Mouse (Mus musculus) frontal cortex, postnatal 10 days (tissue): ENCODE results near the gene Pigr.
A peak's percentile ranks its signal among the peaks of the same experiment; 100 is the strongest.

Experiments
- DNase-seq, 2 experiments: peaks; one replicate each; pipeline ENCODE4 v3.0.0; 2022; ENCODE audit warnings: low spot score in 2 of 2, mixed read lengths in 1 of 2

Gene Pigr

GRCm38 (mm10) chr1:130826448-130826847 is at the start of gene Pigr:
Gene Pigr (plus strand): TSS chr1:130826684.
- no peak for DNase-seq

DNA sequence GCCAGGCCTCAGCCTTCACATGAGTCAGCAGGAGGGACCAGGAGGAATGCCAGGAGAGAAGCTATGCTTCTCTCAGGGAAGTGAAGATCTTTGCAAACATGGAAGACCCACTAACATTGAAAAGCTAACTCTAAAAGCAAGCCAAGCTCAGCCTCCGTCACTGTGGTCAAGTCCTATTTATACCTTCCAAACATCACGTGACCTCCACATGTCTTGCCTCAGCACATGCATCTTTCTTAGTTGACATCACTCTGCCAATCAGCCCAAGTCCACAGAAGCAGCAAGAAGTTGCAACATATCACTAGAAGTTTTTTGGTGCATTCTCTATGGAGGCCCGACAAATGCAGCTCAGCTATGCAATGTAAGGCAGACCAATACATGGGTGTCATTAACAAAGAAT is 46.6 kb upstream of the Pigr start:
- DNase-seq, result no peak

- no peak for DNase-seq
Measured at GRCm38 (mm10) chr1:130784054-130784453, 42.4 kb upstream of the Pigr start.

GRCm38 (mm10) chr1:130787001-130787400 is 39.5 kb upstream of the Pigr start:
- DNase-seq, result no peak

DNA sequence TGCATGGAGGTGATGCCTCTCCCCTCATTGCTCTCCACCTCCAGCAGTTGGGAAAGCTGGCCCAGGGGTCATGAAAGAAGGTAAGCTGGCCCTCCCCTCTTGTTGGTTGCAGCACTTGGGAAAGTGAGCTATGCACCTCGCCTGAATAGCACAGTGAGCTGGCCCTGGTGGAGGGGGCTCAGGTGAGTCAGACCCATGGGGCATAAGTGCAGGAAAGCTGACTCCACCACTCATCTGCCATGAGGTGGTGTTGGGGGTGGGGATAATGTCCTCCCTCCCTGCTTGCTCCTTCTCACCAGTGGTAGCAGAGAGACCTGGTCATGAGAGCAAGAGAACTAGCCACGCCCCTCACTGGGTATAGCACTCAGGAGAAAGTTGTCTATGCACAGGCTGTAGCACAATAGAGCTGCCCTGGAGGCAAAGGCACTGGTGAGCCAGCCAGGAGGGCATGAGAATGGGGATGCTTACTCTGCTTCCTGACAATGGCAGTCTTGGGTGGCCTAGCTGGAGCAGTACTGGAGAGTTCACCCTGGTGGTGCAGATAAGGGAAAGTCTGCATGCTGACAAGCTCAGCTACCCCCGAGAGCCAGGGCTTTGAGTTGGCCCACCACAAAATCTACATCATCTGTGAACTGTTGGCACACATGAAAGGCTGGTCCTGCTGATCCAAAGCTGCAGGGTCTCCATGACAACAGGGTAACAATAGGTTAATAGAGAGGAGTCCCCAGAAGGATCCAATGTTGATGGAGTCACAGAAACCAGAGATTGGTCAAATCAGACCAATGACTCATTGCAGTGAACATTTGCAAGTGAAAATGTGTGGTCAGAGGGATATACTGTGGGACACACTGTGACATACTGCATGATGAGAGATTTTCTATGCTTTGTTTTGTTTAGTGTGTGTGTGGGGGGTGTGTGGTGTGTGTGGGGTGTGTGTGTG is 36.7 kb upstream of the Pigr start:
- no peak for DNase-seq

GRCm38 (mm10) chr1:130795331-130795730 is 31.2 kb upstream of the Pigr start:
- DNase-seq, result no peak

DNA sequence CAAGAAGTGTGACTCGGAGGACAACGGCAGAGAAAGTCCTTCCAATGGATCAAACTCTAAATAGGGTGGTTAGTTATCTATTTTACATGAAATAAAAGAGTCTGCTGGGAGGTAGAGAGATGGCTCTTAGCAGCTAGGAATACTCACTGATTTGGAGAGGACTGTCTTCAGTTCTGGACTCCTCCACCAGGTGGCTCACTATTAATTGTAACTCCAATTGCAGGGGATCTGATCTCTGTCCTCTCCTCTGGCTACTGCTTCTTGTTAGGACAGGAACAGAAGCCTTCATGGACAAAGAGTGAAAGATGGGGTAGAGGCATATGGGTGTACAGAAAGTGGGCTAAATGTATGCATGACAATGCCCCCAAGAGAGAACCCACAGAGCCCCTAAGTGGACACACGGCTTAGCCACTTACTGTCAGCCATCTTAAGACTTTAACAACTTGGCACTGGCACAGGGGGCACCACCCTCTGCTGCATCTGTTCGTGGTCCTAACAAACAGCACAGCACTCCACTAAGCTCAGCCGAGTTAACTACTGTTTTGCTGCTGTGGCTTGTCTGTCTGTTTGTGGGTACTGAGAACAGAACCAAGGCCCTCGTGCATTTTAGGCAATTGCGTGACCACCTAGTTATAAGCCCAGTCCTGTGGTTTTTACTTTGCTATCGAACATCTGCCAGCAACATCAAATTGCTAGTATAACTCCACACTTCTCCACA is 29.4 kb upstream of the Pigr start:
- DNase-seq, result peak in 1 of 2 experiments; percentile 26

GRCm38 (mm10) chr1:130798037-130798436 is 28.4 kb upstream of the Pigr start:
- DNase-seq, result no peak

- DNase-seq, result no peak
Measured at GRCm38 (mm10) chr1:130798551-130798950, 27.9 kb upstream of the Pigr start.

DNA sequence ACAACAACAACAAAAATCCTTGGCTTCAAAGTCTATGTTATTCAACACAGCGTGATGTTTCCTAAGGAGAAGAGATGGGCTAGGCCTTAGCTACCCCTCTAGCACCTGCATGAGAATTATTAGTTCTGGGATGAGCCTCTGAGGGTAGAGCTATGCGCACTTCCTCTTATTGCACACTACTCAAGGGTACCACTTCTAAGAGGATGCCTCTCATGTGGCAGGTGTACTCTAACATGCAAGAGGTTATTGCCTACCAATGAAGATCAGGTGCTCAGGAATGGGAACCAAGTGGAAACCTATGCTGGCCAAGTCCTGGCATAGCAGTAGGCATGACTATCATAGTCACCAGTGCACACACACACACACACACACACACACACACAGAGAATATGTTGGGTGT is 27.1 kb upstream of the Pigr start:
- no peak for DNase-seq

DNA sequence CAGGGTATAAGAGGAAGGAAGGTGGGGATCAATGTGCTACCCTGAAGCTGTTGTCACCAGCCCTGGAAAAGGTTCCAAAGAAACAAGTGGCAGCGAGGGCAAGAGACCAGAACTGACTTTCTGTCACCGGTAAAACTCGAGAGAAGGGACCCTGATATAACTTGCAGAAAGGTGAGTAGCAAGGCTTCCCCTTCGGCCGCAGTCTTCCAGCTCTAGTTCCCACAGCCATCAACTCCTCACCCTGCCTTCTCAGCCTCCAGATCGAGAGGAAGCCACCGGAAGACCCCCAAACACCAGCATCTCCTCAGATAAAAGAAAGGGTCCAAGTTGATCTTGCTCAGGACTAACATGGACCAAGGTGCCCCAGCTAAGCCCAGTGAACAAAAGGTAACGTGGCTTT is 25.9 kb upstream of the Pigr start, which contains the start of gene Fcamr:
TSS of gene Fcamr (plus strand) at position 301 of the 400 bp plus-strand sequence.
- no peak for DNase-seq

DNA sequence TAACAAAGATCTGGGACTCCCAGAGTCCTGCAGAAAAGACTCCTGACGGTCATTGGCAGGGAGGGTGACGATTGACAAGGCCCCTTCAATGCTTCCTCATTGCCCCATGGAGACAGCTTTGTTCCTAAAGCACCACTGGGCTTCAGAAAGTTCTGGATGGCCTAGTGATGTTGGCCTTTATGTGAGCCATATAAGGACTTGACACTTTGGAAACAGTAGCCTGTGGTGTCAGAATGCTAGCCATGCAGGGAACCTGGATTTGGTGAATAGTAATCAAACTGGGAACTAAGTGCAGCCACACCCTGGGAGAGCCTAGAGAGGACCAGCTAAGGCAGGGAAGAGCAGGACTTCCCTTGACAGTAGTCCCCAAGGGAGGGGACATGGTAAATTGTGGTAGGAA is 25.0 kb upstream of the Pigr start:
- no peak for DNase-seq

GRCm38 (mm10) chr1:130802976-130803375 is 23.5 kb upstream of the Pigr start:
- no peak for DNase-seq

- DNase-seq, result no peak
Measured at GRCm38 (mm10) chr1:130804279-130804678, 22.2 kb upstream of the Pigr start.

- no peak for DNase-seq
Measured at GRCm38 (mm10) chr1:130810906-130811305, 15.6 kb upstream of the Pigr start.

DNA sequence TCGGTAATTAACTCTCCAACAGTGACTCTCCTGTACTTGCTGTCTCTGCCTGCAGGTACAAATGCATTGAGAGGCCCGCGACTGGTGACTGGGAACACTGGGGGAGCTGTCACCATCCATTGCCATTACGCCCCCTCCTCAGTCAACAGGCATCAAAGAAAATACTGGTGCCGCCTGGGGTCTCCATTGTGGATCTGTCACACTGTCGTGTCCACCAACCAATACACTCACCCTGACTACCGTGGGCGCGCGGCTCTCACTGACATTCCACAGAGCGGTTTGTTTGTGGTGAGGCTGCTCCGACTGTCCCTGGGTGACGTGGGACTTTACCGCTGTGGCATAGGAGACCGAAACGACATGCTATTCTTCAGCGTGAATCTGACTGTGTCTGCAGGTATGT is 15.2 kb upstream of the Pigr start:
- no peak for DNase-seq

- DNase-seq, result no peak
Measured at GRCm38 (mm10) chr1:130819737-130820136, 6.7 kb upstream of the Pigr start.

DNA sequence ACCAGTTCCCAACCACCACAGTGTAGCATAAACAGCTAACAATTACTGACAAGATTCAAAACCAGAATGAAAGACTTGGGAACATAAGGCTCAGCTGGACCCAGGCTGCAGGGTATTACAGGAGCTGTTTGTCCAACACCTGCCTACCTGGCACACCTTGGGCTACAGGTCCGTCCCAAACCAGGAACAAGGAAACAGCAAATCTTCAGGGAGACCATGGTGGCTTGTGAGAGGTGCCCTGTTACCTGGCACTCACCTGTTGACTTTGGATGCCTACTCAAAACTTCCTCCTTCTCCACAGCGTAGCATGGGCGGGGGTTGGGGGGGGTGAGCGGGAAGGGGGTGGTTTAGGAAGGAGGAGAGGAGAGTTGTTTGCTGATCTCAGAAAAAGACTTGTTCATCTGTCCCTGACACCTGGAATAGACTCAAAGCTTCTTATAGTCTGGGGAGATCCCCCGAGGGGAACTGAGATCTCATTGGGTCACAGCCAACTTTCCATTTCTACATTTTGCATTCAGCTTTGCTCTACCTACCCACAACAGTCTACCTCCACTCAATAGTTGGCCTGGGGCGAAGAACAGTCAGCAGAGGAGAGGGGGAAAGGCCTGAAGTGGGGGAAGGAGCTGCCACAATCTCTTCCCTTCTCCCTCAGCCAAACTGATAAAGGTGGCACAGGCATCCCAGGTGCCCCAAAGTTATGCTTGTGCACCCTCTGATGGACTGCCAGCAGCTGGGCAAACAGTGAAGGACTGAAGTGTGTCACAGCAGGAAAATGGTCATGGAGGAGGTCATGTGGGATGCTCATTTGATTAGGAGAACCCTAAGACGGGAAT is 6.0 kb upstream of the Pigr start:
- DNase-seq, result no peak

DNA sequence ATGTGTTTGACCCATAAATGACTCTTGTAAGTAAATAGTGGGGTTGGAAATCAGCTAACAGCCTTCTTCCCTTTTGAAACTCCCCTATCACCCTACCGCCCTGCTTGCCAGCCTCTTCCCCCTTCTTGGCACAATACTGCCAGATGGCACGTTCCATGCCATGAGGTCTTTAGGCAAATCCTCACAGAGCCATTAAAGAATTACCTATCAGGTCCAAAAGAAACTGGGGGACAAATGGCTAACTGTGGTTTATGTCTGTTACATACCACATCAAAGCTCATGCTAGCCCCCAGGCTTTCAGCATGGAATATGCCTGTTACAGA is 5.4 kb upstream of the Pigr start:
- DNase-seq, result no peak

DNA sequence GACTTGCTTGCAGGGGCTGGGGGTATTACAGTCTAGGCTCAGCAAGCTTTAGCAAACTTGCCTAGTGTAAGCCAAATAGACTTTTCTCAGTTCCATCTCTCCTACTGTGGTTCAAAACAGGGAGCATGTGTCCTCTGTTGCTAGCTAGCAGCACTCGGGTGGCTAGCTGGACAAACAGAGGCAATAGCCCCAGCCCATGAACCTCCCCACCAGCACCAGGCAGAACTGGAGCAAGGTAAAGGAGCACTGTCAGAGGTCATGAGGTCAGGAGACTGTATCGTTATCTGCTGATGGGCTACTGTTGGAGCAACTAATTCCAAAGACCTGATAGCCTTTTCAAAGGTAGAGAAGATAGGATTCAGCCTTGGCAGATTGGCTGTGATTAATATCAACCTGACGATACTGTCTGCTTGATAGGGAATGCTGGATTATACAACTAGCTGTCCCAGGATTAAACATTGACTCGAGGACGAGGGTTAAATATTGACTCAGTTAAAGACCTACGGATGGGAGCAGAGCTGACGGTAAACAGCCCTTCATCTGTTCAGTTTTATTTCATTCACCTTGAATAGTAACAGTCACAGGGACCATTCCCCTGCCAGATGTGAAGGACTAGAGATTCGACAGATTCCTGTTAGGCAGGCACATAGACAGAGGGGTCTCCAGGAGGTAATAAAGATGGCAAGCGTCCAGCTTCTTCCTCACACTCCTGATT is 4.4 kb upstream of the Pigr start:
- no peak for DNase-seq

DNA sequence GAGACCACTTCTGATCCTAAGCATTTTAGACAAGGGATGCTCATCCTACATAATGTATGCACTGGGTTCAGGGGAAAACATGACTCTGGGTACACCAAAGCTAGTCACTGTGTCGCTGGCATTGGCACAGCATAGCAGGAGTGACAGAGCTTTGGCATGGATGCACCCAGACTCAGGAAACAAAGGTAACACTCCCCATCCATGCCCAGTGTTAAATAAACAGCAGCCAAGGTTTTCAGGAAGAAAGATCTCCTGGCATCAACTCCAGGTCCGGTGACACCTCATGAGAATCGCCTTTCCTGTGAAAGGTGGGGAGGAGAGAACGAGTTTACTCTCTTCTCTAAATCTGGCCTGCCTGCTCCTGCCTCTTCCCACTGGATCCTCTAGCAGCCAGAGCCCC is 2.2 kb downstream of the Pigr start:
- DNase-seq, result no peak
